Mouse (Mus musculus): Measurements from ENCODE around the gene Fam13a. TPM values are rescaled to one million over a fixed set of nuclear protein-coding genes. Genes with fewer than 3 reads are reported as not detected.

The Fam13a gene
- total RNA-seq, 2 experiments from 2014 or later: 15.7 to 18.1 TPM

- DNase-seq: no peak
Observed at GRCm38 (mm10) chr6:58998528-58998927, 25.8 kb downstream of the Fam13a start.

- DNase-seq: no peak
Observed at GRCm38 (mm10) chr6:58989149-58989548, 35.2 kb downstream of the Fam13a start.

- no peak for DNase-seq
Observed at GRCm38 (mm10) chr6:58988706-58989105, 35.6 kb downstream of the Fam13a start.

- DNase-seq: no peak
Observed at GRCm38 (mm10) chr6:58987166-58987565, 37.2 kb downstream of the Fam13a start.

GRCm38 (mm10) chr6:58985186-58985585 is 39.2 kb downstream of the Fam13a start:
- peak in 1 of 2 experiments; percentile 10 for DNase-seq

GRCm38 (mm10) chr6:58975249-58975648 is 49.1 kb downstream of the Fam13a start:
- no peak for DNase-seq

GRCm38 (mm10) chr6:58974428-58974827 is 49.9 kb downstream of the Fam13a start:
- no peak for DNase-seq

GRCm38 (mm10) chr6:58972873-58973272 is 51.5 kb downstream of the Fam13a start:
- DNase-seq: no peak

- DNase-seq: no peak
Observed at GRCm38 (mm10) chr6:58968272-58968671, 56.1 kb downstream of the Fam13a start.

GRCm38 (mm10) chr6:58965071-58965831 is 59.1 kb downstream of the Fam13a start:
- DNase-seq: no peak

- no peak for DNase-seq
Observed at GRCm38 (mm10) chr6:58964565-58964964, 59.8 kb downstream of the Fam13a start.

- DNase-seq: no peak
Observed at GRCm38 (mm10) chr6:58964091-58964490, 60.3 kb downstream of the Fam13a start.

GRCm38 (mm10) chr6:58962691-58963090 is 61.7 kb downstream of the Fam13a start:
- no peak for DNase-seq

- DNase-seq: no peak
Observed at GRCm38 (mm10) chr6:58960523-58960922, 63.8 kb downstream of the Fam13a start.

GRCm38 (mm10) chr6:58951128-58951992 is 73.0 kb downstream of the Fam13a start:
- no peak for DNase-seq

- DNase-seq: no peak
Observed at GRCm38 (mm10) chr6:58950410-58950809, 73.9 kb downstream of the Fam13a start.

- no peak for DNase-seq
Observed at GRCm38 (mm10) chr6:58946840-58947239, 77.5 kb downstream of the Fam13a start.

GRCm38 (mm10) chr6:58946246-58946645 is 78.1 kb downstream of the Fam13a start:
- DNase-seq: no peak

- DNase-seq: no peak
Observed at GRCm38 (mm10) chr6:58943958-58944357, 80.4 kb downstream of the Fam13a start.

- no peak for DNase-seq
Observed at GRCm38 (mm10) chr6:58942276-58942675, 82.1 kb downstream of the Fam13a start.

GRCm38 (mm10) chr6:58937726-58938125 is 86.6 kb downstream of the Fam13a start:
- DNase-seq: no peak

- no peak for DNase-seq
Observed at GRCm38 (mm10) chr6:58934144-58934543, 90.2 kb downstream of the Fam13a start.

- peak; percentile 44 to 62 for DNase-seq
Observed at GRCm38 (mm10) chr6:58933189-58933913, 91.0 kb downstream of the Fam13a start.
